Mouse (Mus musculus): ENCODE measurements around the gene Sap30bp. TPM values are rescaled to one million over a fixed set of nuclear protein-coding genes. Genes with fewer than 3 reads are reported as not detected.

Gene Sap30bp
- total RNA-seq, 1 experiment = 63.5 TPM

- Histone ChIP-seq H3K4me1 (ENCODE audit: control insufficient read depth in 2 of 2, insufficient read depth in 2 of 2, low read length in 2 of 2, poor library complexity in 1 of 2) (no peaks in the 10 kb centered on the region; a peak in 1 of 4 replicates), H3K4me3 (ENCODE audit: insufficient read depth in 1 of 2, low read depth in 1 of 2, low read length in 2 of 2, poor library complexity in 1 of 2, severe bottlenecking in 1 of 2) (no peak overlapping the region), H3K27ac (ENCODE audit: insufficient read depth, low read depth, low read length, poor library complexity, severe bottlenecking) (no peak overlapping the region), H3K36me3 (ENCODE audit: control insufficient read depth, insufficient read depth, low read length, poor library complexity, severe bottlenecking) (peaks cover 15% of the 10 kb centered on the region), H3K9ac (ENCODE audit: insufficient read depth, low read depth, low read length, poor library complexity, severe bottlenecking) (no peak overlapping the region), H3K9me3 (ENCODE audit: control insufficient read depth, insufficient read depth, low read depth, low read length) (no peaks in the 10 kb centered on the region)
- in situ Hi-C loops (cut with MboI; ENCODE audit: low sequenced_read_pairs in 2 of 2, unreplicated experiment in 2 of 2) = no loop called here
- DNase-seq (ENCODE audit: low read depth, low spot score) = no peak
- no peak for TF ChIP-seq ZC3H11A (IDR thresholded peaks at IDR 0.05; ENCODE audit: borderline replicate concordance, low read depth, low read length)
- TF ChIP-seq HCFC1 (IDR thresholded peaks at IDR 0.05; ENCODE audit: borderline replicate concordance, insufficient read depth, low read length) = no peak
- TF ChIP-seq CHD2 (IDR thresholded peaks at IDR 0.05; ENCODE audit: low read depth, low read length) = no peak
- TF ChIP-seq MAFK (IDR thresholded peaks at IDR 0.05; ENCODE audit: insufficient read depth, low read depth, low read length) = no peak
- no peak for TF ChIP-seq ZNF384 (IDR thresholded peaks at IDR 0.05; ENCODE audit: low read depth, low read length)
Measured at GRCm38 (mm10) chr11:115919073-115919472, 14.0 kb upstream of the Sap30bp start.

DNA sequence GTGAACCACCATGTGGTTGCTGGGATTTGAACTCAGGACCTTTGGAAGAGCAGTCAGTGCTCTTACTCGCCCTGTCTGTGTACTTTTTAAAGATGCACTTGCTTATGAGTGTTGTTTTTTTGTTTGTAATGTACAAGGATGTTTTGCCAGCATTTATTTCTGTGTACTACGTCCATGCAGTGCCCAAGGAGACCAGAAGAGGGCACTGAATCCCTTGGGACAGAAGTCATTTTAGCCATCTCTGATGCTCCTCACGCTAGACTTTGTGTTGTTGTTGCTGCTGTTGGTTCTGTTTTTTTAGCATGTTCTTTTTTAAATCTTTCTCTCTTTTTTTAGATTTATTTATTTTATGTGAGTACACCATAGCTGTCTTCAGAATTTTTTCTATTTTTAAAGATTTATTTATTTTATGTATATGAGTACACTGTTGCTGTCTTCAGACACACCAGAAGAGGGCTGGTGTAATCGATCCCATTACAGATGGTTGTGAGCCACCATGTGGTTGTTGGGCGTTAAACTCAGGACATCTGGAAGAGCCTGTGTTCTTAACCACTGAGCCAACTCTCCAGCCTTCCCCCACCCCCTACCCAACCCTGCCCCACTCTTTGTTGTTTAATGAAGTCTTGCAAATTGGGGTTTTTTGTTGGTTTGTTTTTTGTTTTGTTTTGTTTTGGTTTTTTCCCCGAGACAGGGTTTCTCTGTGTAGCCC is 12.8 kb upstream of the Sap30bp start:
- peaks cover 18% of the 10 kb centered on the region for H3K36me3 ChIP-seq (ENCODE audit: control insufficient read depth, insufficient read depth, low read length, poor library complexity, severe bottlenecking)
- no peaks in the 10 kb centered on the region for H3K9me3 ChIP-seq (ENCODE audit: control insufficient read depth, insufficient read depth, low read depth, low read length)
- no peak overlapping the region for H3K27ac ChIP-seq (ENCODE audit: insufficient read depth, low read depth, low read length, poor library complexity, severe bottlenecking)
- H3K4me1 ChIP-seq (ENCODE audit: control insufficient read depth in 2 of 2, insufficient read depth in 2 of 2, low read length in 2 of 2, poor library complexity in 1 of 2) = no peaks in the 10 kb centered on the region; a peak in 1 of 4 replicates
- in situ Hi-C loops (cut with MboI; ENCODE audit: low sequenced_read_pairs in 2 of 2, unreplicated experiment in 2 of 2) = no loop called here
- H3K4me3 ChIP-seq (ENCODE audit: insufficient read depth in 1 of 2, low read depth in 1 of 2, low read length in 2 of 2, poor library complexity in 1 of 2, severe bottlenecking in 1 of 2) = no peak overlapping the region
- TF ChIP-seq HCFC1 (IDR thresholded peaks at IDR 0.05; ENCODE audit: borderline replicate concordance, insufficient read depth, low read length) (no peak), MAFK (IDR thresholded peaks at IDR 0.05; ENCODE audit: insufficient read depth, low read depth, low read length) (no peak), ZC3H11A (IDR thresholded peaks at IDR 0.05; ENCODE audit: borderline replicate concordance, low read depth, low read length) (no peak), CHD2 (IDR thresholded peaks at IDR 0.05; ENCODE audit: low read depth, low read length) (no peak), ZNF384 (IDR thresholded peaks at IDR 0.05; ENCODE audit: low read depth, low read length) (no peak)
- no peak overlapping the region for H3K9ac ChIP-seq (ENCODE audit: insufficient read depth, low read depth, low read length, poor library complexity, severe bottlenecking)
- peak; percentile 56 for DNase-seq (ENCODE audit: low read depth, low spot score)

GRCm38 (mm10) chr11:115921986-115922385 is 11.1 kb upstream of the Sap30bp start:
- Histone ChIP-seq H3K27ac (ENCODE audit: insufficient read depth, low read depth, low read length, poor library complexity, severe bottlenecking) (no peak overlapping the region), H3K9ac (ENCODE audit: insufficient read depth, low read depth, low read length, poor library complexity, severe bottlenecking) (no peak overlapping the region), H3K4me3 (ENCODE audit: insufficient read depth in 1 of 2, low read depth in 1 of 2, low read length in 2 of 2, poor library complexity in 1 of 2, severe bottlenecking in 1 of 2) (no peak overlapping the region), H3K9me3 (ENCODE audit: control insufficient read depth, insufficient read depth, low read depth, low read length) (no peaks in the 10 kb centered on the region), H3K4me1 (ENCODE audit: control insufficient read depth in 2 of 2, insufficient read depth in 2 of 2, low read length in 2 of 2, poor library complexity in 1 of 2) (no peaks in the 10 kb centered on the region), H3K36me3 (ENCODE audit: control insufficient read depth, insufficient read depth, low read length, poor library complexity, severe bottlenecking) (peaks cover 16% of the 10 kb centered on the region)
- no peak for DNase-seq (ENCODE audit: low read depth, low spot score)
- in situ Hi-C loops (cut with MboI; ENCODE audit: low sequenced_read_pairs in 2 of 2, unreplicated experiment in 2 of 2) = no loop called here
- TF ChIP-seq ZC3H11A (IDR thresholded peaks at IDR 0.05; ENCODE audit: borderline replicate concordance, low read depth, low read length) (no peak), ZNF384 (IDR thresholded peaks at IDR 0.05; ENCODE audit: low read depth, low read length) (no peak), CHD2 (IDR thresholded peaks at IDR 0.05; ENCODE audit: low read depth, low read length) (no peak), MAFK (IDR thresholded peaks at IDR 0.05; ENCODE audit: insufficient read depth, low read depth, low read length) (no peak), HCFC1 (IDR thresholded peaks at IDR 0.05; ENCODE audit: borderline replicate concordance, insufficient read depth, low read length) (no peak)

GRCm38 (mm10) chr11:115929031-115929430 is 4.1 kb upstream of the Sap30bp start:
- Histone ChIP-seq H3K36me3 (ENCODE audit: control insufficient read depth, insufficient read depth, low read length, poor library complexity, severe bottlenecking) (peaks cover 17% of the 10 kb centered on the region), H3K4me1 (ENCODE audit: control insufficient read depth in 2 of 2, insufficient read depth in 2 of 2, low read length in 2 of 2, poor library complexity in 1 of 2) (0 out of 4 replicates have a peak, but pooled peaks cover 0 to 2% of the 10 kb centered on the region in 2 experiments), H3K9me3 (ENCODE audit: control insufficient read depth, insufficient read depth, low read depth, low read length) (no peaks in the 10 kb centered on the region), H3K27ac (ENCODE audit: insufficient read depth, low read depth, low read length, poor library complexity, severe bottlenecking) (no peak overlapping the region), H3K4me3 (ENCODE audit: insufficient read depth in 1 of 2, low read depth in 1 of 2, low read length in 2 of 2, poor library complexity in 1 of 2, severe bottlenecking in 1 of 2) (no peak overlapping the region), H3K9ac (ENCODE audit: insufficient read depth, low read depth, low read length, poor library complexity, severe bottlenecking) (no peak overlapping the region)
- DNase-seq (ENCODE audit: low read depth, low spot score) = no peak
- in situ Hi-C loops (cut with MboI; ENCODE audit: low sequenced_read_pairs in 2 of 2, unreplicated experiment in 2 of 2) = no loop called here
- TF ChIP-seq HCFC1 (IDR thresholded peaks at IDR 0.05; ENCODE audit: borderline replicate concordance, insufficient read depth, low read length) (no peak), ZNF384 (IDR thresholded peaks at IDR 0.05; ENCODE audit: low read depth, low read length) (no peak), ZC3H11A (IDR thresholded peaks at IDR 0.05; ENCODE audit: borderline replicate concordance, low read depth, low read length) (no peak), MAFK (IDR thresholded peaks at IDR 0.05; ENCODE audit: insufficient read depth, low read depth, low read length) (no peak), CHD2 (IDR thresholded peaks at IDR 0.05; ENCODE audit: low read depth, low read length) (no peak)
